Mouse (Mus musculus) midbrain, postnatal 0 days (tissue): ENCODE results near the gene Rhof. TPM values are rescaled to one million over a fixed set of nuclear protein-coding genes. Genes with fewer than 3 reads are reported as not detected.

Experiments used
- ATAC-seq: fragments of 200-750 bp; cut with Nextera tagmentation; 2 replicates; pipeline ENCODE4 v1.8.0; 2017; ENCODE audit warnings: moderate number of reproducible peaks, mild to moderate bottlenecking, moderate TSS enrichment, moderate library complexity; ENCODE audit not compliant: low FRiP score
- DNase-seq: peaks from one replicate; pipeline ENCODE4 v3.0.0-alpha.2; 2015; ENCODE audit warnings: low spot score
- H3K27ac ChIP-seq: fragments of 300-500 bp; sonication (generic); 2 replicates; pipeline ENCODE4 v1.5.1; 2014; ENCODE audit warnings: low read depth, mild to moderate bottlenecking, low read length, mixed read lengths
- H3K27me3 ChIP-seq: fragments of 300-500 bp; sonication (generic); 2 replicates; pipeline ENCODE4 v1.6.1; 2014; ENCODE audit warnings: low read length, control low read depth, mixed read lengths; ENCODE audit not compliant: insufficient read depth
- H3K36me3 ChIP-seq: fragments of 300-500 bp; sonication (generic); 2 replicates; pipeline ENCODE4 v1.6.1; 2014; ENCODE audit warnings: low read length, control low read depth, mixed read lengths; ENCODE audit not compliant: insufficient read depth
- H3K4me1 ChIP-seq: fragments of 300-500 bp; sonication (generic); 2 replicates; pipeline ENCODE4 v1.6.1; 2014; ENCODE audit warnings: mild to moderate bottlenecking, control low read depth, antibody characterized with exemption, low read length, mixed read lengths; ENCODE audit not compliant: insufficient read depth
- H3K4me2 ChIP-seq: fragments of 300-500 bp; sonication (generic); 2 replicates; pipeline ENCODE4 v1.6.1; 2014; ENCODE audit warnings: low read depth, mild to moderate bottlenecking, low read length, mixed read lengths; ENCODE audit not compliant: poor library complexity, severe bottlenecking
- H3K4me3 ChIP-seq: fragments of 300-500 bp; sonication (generic); 2 replicates; pipeline ENCODE4 v1.5.1; 2014; ENCODE audit warnings: low read depth, mild to moderate bottlenecking, low read length, moderate library complexity
- H3K9ac ChIP-seq: fragments of 300-500 bp; sonication (generic); replicated peaks from 2 replicates; pipeline ENCODE4 v1.6.1; 2014; ENCODE audit warnings: mild to moderate bottlenecking, low read length, moderate library complexity, mixed read lengths; ENCODE audit not compliant: poor library complexity, severe bottlenecking
- H3K9me3 ChIP-seq: fragments of 300-500 bp; sonication (generic); 2 replicates; pipeline ENCODE4 v1.6.1; 2016; ENCODE audit warnings: low read length, control low read depth
- CTCF ChIP-seq: IDR thresholded peaks from 2 replicates; pipeline ENCODE4 v1.5.1; 2016; ENCODE audit warnings: antibody characterized with exemption, mild to moderate bottlenecking
- WGBS: fragments of 180-500 bp; shearing (Covaris S2); extraction: QIAGEN DNeasy Blood & Tissue Kit; methylation state at CpG from one replicate; pipeline ENCODE4 v1.1.7; 2014; 5-methylcytosine and 5-hydroxymethylcytosine counted together
- polyA plus RNA-seq: library from polyadenylated mRNA; unstranded; fragments of >200 nt; fragmentation: Nextera tagmentation; extraction: Ambion mirVana; gene quantifications from 2 replicates; pipeline ENCODE4 v1.2.1, GENCODE M21; 2015
- total RNA-seq: library from RNA; depleted of rRNA; stranded (reverse); fragments of >200 nt; gene quantifications from 2 replicates; pipeline ENCODE4 v1.2.3, GENCODE M21; 2014

Gene Rhof
- total and polyA plus RNA-seq, 2 experiments from 2014 or later: 41.7 to 47.8 TPM

DNA sequence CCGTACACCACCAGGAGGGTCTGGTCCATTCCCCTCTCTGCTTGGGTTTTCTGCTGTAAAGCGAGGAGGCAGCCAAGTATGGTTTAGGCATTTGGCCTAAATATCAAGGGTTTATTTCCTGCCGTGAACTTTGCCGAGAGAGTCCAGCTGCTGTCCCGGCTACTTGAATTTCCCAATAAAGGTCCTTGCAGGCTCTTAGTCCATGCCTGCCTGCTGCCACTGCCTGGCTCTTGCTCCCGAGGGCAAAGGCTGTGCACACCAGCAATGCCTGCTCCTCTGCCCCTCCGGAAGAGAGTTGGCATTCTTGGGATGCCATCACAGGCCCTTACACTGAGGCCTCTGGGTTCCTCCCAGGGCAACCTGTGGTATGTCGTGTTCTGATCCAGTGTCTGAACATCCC, 28.9 kb downstream of the Rhof start:
- H3K4me2 ChIP-seq: no peak overlapping the region
- ATAC-seq (no peak), DNase-seq (no peak)
- H3K4me1 ChIP-seq: no peaks in the 10 kb centered on the region
- H3K27ac ChIP-seq: no peak overlapping the region
- 81% methylated on average over 8 of the region's 8 CpGs for WGBS
- H3K36me3 ChIP-seq: peaks cover 33% of the 10 kb centered on the region
- H3K9ac ChIP-seq: no peak overlapping the region
- no peak overlapping the region for H3K4me3 ChIP-seq
- no peaks in the 10 kb centered on the region for H3K27me3 ChIP-seq
- TF ChIP-seq CTCF: no peak
- no peaks in the 10 kb centered on the region for H3K9me3 ChIP-seq

DNA sequence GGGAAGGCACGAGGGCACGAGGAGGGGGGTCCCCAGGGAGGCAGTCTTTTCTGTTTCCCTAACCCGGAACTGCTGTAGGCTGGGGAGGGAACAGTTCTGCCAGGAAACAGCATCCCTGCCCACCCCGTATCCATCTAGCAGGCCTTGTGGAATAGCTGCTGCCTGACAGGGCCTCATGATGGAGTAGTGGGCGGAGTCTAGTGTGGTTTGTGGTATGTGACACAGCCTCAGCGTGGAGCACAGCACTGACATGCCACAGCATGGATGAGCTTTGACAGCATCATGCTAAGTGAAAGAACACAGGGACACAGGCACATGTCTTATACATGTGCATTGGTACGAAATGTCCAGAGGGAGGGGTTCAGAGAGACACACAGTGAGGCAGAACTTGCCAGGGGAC, 30.1 kb downstream of the Rhof start:
- Histone ChIP-seq H3K4me1 (no peaks in the 10 kb centered on the region), H3K36me3 (peaks cover 33% of the 10 kb centered on the region), H3K27me3 (no peaks in the 10 kb centered on the region), H3K27ac (no peak overlapping the region), H3K9me3 (no peaks in the 10 kb centered on the region), H3K4me3 (no peak overlapping the region), H3K4me2 (no peak overlapping the region), H3K9ac (no peak overlapping the region)
- no peak for ATAC-seq
- no peak for DNase-seq
- 82% methylated on average over 7 of the region's 7 CpGs for WGBS
- TF ChIP-seq CTCF: no peak

DNA sequence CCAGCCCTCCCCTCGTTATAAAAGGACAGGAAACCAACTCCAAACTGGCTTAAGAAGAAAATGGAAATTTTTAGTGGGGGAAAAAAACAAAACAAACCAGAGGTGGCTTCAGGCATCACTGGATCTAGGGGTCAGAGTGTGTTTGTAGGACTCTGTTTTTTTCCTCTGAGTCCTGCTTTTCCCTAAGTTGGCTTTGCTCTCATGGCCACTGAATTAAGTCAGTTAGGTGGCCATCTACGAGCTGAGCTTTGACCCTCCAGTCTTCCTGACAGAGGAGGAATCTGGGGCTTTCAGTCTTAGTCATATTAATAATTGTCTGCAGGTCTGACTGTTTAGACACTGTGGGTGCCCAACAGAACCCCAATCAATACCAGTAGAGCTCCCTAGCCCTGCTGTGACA, 34.0 kb downstream of the Rhof start:
- WGBS: 78% methylated on average over 2 of the region's 2 CpGs
- H3K9me3 ChIP-seq: no peaks in the 10 kb centered on the region
- H3K9ac ChIP-seq: no peak overlapping the region
- ATAC-seq (no peak), DNase-seq (no peak)
- H3K4me3 ChIP-seq: no peak overlapping the region
- no peak for TF ChIP-seq CTCF
- H3K27ac ChIP-seq: no peak overlapping the region
- no peaks in the 10 kb centered on the region for H3K4me1 ChIP-seq
- H3K4me2 ChIP-seq: no peak overlapping the region
- H3K27me3 ChIP-seq: no peaks in the 10 kb centered on the region
- H3K36me3 ChIP-seq: peaks cover 19% of the 10 kb centered on the region

DNA sequence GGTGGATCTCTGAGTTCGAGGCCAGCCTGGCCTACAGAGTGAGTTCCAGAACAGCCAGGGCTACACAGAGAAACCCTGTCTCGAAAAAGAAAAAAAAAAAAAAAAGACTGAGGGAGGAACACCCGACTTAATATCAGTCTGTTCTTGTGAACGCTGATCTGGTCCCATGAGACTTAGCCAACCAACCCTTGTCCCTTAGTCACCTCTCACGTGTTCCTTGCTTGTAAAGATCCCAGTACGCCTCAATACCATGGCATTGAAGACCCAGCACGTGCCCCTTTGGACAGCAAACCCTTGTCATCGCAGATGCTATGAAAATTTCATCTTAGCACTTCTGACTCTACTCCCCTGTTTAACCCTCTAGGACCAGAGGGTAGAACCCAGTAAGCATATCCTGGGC, 36.2 kb downstream of the Rhof start:
- no peak for TF ChIP-seq CTCF
- Histone ChIP-seq H3K27me3 (no peaks in the 10 kb centered on the region), H3K4me3 (no peak overlapping the region), H3K9me3 (no peaks in the 10 kb centered on the region), H3K9ac (no peak overlapping the region), H3K36me3 (peaks cover 14% of the 10 kb centered on the region), H3K4me1 (no peaks in the 10 kb centered on the region), H3K27ac (no peak overlapping the region), H3K4me2 (no peak overlapping the region)
- WGBS: 93% methylated on average over 8 of the region's 8 CpGs
- ATAC-seq (no peak), DNase-seq (no peak)

- Histone ChIP-seq H3K4me2 (no peak overlapping the region), H3K36me3 (peaks cover 3% of the 10 kb centered on the region; the same call in 1 of the 2 replicates), H3K9me3 (no peaks in the 10 kb centered on the region), H3K4me3 (no peak overlapping the region), H3K27ac (no peak overlapping the region), H3K4me1 (no peaks in the 10 kb centered on the region), H3K27me3 (no peaks in the 10 kb centered on the region), H3K9ac (no peak overlapping the region)
- ATAC-seq (no peak), DNase-seq (peak; percentile 66)
- WGBS: 84% methylated on average over 25 of the region's 25 CpGs
- no peak for TF ChIP-seq CTCF
These were observed 38.1 kb downstream of the Rhof start for GRCm38 (mm10) chr5:123094238-123094991.

DNA sequence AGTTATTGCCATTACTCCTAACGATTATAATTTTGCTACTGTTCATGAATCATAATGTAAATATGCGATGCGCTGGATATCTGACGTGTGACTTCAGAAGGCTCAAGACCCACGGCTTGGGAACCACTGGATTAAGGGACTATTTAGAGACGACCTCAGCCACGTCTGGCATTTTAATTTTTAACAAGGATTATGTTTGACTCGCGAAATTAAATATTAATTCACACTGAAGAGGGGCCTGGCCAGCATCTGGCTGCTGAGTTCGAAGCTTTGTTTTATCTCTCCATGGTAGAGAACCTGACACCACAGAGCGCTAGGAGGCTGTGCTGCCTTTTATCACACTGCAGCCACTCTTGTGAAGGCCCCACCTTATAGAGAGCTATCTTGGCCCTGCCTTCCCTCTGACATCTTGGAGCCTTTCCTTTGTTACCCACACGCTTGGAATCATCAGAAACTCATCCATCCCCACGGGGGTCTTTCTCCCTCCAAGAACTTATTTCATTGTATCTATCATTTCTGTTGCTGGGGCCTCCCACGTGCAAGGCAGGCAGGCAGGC, 39.3 kb downstream of the Rhof start:
- TF ChIP-seq CTCF: no peak
- DNase-seq (no peak), ATAC-seq (no peak)
- Histone ChIP-seq H3K36me3 (no peaks in the 10 kb centered on the region), H3K27ac (no peak overlapping the region), H3K27me3 (no peaks in the 10 kb centered on the region), H3K4me1 (no peaks in the 10 kb centered on the region), H3K9ac (no peak overlapping the region), H3K4me3 (no peak overlapping the region), H3K9me3 (no peaks in the 10 kb centered on the region), H3K4me2 (no peak overlapping the region)
- 61% methylated on average over 14 of the region's 14 CpGs for WGBS
